Mouse (Mus musculus) cortical plate, adult 2 months (tissue): ENCODE results near the gene Tnfrsf1a. TPM values are rescaled to one million over a fixed set of nuclear protein-coding genes. Genes with fewer than 3 reads are reported as not detected.

Experiments
- H3K27ac ChIP-seq: fragments of 200-500 bp; 2 replicates; pipeline ENCODE4 v1.5.1; 2012; ENCODE audit warnings: low read length, control low read depth, inconsistent platforms; ENCODE audit not compliant: insufficient read depth
- H3K4me1 ChIP-seq: fragments of 200-500 bp; 2 replicates; pipeline ENCODE4 v1.6.1; 2011; ENCODE audit warnings: low read length; ENCODE audit not compliant: control insufficient read depth, insufficient read depth
- H3K4me3 ChIP-seq: fragments of 200-500 bp; 2 replicates; pipeline ENCODE4 v1.5.1; 2011; ENCODE audit warnings: mild to moderate bottlenecking, low read length, control low read depth; ENCODE audit not compliant: insufficient read depth
- CTCF ChIP-seq: fragments of 200-500 bp; IDR thresholded peaks from 2 replicates; pipeline ENCODE4 v1.5.1; 2011; ENCODE audit warnings: mild to moderate bottlenecking, control low read depth, low read length; ENCODE audit not compliant: insufficient read depth; ENCODE audit errors: extremely low read depth
- POLR2A ChIP-seq: fragments of 200-500 bp; IDR thresholded peaks from 2 replicates; pipeline ENCODE4 v1.6.1; 2011; ENCODE audit warnings: mild to moderate bottlenecking, low read length, control low read depth; ENCODE audit not compliant: insufficient read depth; ENCODE audit errors: extremely low read depth
- polyA plus RNA-seq: library from polyadenylated mRNA; depleted of rRNA; stranded (reverse); fragments of >200 nt; gene quantifications from 2 replicates; pipeline ENCODE4 v1.2.3, GENCODE M21; 2012

Gene Tnfrsf1a
- polyA plus RNA-seq, 1 experiment = 14.9 TPM

DNA sequence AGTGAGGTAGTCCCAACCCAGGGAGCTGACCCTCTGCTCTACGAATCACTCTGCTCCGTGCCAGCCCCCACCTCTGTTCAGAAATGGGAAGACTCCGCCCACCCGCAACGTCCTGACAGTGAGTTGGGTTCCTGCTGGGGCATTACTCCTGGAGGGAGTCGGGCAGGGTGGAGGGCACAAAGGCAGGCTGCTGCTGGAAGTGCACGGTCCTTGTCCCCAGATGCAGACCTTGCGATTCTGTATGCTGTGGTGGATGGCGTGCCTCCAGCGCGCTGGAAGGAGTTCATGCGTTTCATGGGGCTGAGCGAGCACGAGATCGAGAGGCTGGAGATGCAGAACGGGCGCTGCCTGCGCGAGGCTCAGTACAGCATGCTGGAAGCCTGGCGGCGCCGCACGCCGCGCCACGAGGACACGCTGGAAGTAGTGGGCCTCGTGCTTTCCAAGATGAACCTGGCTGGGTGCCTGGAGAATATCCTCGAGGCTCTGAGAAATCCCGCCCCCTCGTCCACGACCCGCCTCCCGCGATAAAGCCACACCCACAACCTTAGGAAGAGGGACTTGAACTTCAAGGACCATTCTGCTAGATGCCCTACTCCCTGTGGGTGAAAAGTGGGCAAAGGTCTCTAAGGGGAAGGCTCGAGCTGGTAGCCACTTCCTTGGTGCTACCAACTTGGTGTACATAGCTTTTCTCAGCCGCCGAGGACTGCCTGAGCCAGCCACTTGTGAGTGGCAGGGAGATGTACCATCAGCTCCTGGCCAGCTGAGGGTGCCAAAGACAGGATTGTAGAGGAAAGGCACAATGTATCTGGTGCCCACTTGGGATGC is 12.5 kb downstream of the Tnfrsf1a start:
- no peaks in the 10 kb centered on the region for H3K4me1 ChIP-seq
- no peak overlapping the region for H3K4me3 ChIP-seq
- TF ChIP-seq POLR2A (no peak), CTCF (peak; percentile 58)
- H3K27ac ChIP-seq = no peak overlapping the region

- TF ChIP-seq POLR2A (no peak), CTCF (no peak)
- Histone ChIP-seq H3K4me1 (no peaks in the 10 kb centered on the region), H3K4me3 (no peak overlapping the region), H3K27ac (no peak overlapping the region)
Observed at GRCm38 (mm10) chr6:125363021-125363420, 13.9 kb downstream of the Tnfrsf1a start.

DNA sequence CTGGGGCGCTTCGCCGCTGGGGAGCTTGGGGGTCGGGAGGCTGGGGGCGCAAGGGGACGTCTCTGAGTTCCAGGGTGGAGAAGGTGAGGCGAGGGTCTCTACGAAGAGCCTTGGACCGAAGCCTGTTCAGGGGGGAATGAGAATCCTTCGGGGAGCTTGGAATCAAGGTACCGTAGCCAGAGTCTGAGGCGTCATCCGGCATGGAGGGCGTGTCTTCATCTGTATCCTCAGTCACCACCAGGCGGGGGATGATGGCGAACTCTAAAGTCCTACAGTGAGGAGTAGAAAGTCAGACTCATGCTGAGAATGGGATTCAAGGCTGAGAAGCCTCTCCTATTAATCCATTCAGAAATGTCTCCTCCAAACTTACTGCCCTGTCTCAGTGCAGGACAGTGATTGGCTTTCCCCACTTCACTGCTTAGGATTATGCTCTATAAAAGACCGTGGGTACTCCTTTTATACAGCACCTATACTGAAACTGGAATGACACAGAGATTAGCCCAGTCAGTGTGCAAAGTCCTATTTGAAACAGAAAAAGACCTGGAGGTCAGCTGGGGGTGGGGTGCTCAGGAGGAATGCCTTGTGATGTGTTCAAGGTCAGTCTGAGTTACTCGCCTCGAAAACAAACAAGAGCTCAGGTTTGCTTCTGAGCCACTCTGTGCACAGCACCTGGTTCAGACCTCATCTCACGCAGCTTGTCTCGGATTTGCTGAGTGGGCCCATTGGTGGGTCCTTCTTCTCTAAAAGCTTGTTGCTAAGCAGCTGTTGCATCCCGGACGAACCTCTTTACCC is 14.5 kb downstream of the Tnfrsf1a start:
- TF ChIP-seq POLR2A (no peak), CTCF (no peak)
- no peak overlapping the region for H3K27ac ChIP-seq
- H3K4me1 ChIP-seq = no peaks in the 10 kb centered on the region
- no peak overlapping the region for H3K4me3 ChIP-seq

- H3K4me1 ChIP-seq = no peaks in the 10 kb centered on the region
- no peak overlapping the region for H3K4me3 ChIP-seq
- TF ChIP-seq POLR2A (no peak), CTCF (peak; percentile 26; the same call in 1 of the 2 replicates)
- H3K27ac ChIP-seq = no peak overlapping the region
Observed at GRCm38 (mm10) chr6:125364448-125364847, 15.3 kb downstream of the Tnfrsf1a start.

GRCm38 (mm10) chr6:125365522-125365921 is 16.4 kb downstream of the Tnfrsf1a start:
- Histone ChIP-seq H3K4me3 (no peak overlapping the region), H3K4me1 (no peaks in the 10 kb centered on the region), H3K27ac (no peak overlapping the region)
- no peak for TF ChIP-seq CTCF
- no peak for TF ChIP-seq POLR2A

GRCm38 (mm10) chr6:125366133-125366532 is 17.0 kb downstream of the Tnfrsf1a start:
- Histone ChIP-seq H3K27ac (no peak overlapping the region), H3K4me3 (no peak overlapping the region), H3K4me1 (no peaks in the 10 kb centered on the region)
- TF ChIP-seq POLR2A (no peak), CTCF (no peak)

DNA sequence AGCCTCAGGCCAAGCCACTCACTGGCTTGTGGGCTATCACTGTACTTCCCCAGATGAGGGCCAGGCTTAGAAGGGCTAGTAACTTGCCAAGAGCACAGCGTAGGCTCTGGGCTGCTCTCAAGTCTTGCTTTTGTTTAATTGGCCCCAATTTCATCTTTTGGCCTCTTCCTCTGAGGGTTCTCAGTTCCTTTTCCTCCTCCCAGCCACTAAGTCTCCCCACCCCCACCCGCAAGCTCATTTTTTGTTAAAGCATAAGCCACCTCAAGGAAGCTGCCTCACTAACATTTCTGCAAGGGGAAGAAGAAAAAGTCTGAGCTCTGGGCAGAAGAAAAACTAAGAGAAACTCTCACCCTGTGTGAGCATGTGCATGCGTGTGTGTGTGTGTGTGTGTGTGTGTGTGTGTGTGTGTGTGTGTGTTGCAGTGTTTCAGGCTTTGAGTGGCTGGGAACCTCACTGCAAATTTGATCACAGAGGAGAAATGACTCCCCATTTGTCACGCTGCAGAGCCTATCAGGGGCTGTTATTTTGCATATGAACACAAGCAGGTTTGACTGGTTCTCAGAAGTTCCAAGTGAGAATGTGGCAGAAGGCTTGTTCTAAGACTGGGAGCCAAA is 18.7 kb downstream of the Tnfrsf1a start:
- H3K4me3 ChIP-seq = no peak overlapping the region
- no peaks in the 10 kb centered on the region for H3K4me1 ChIP-seq
- no peak for TF ChIP-seq POLR2A
- TF ChIP-seq CTCF = no peak
- H3K27ac ChIP-seq = no peak overlapping the region

GRCm38 (mm10) chr6:125377042-125377441 is 27.9 kb downstream of the Tnfrsf1a start:
- H3K4me1 ChIP-seq = no peaks in the 10 kb centered on the region
- no peak overlapping the region for H3K27ac ChIP-seq
- no peak overlapping the region for H3K4me3 ChIP-seq
- TF ChIP-seq POLR2A (no peak), CTCF (no peak)

- no peak overlapping the region for H3K27ac ChIP-seq
- no peaks in the 10 kb centered on the region for H3K4me1 ChIP-seq
- H3K4me3 ChIP-seq = no peak overlapping the region
- no peak for TF ChIP-seq CTCF
- TF ChIP-seq POLR2A = no peak
Observed at GRCm38 (mm10) chr6:125377582-125378451, 28.7 kb downstream of the Tnfrsf1a start.
